Mouse (Mus musculus) bone marrow, adult 2 months (tissue): Measurements from ENCODE around the gene Mtcl1.

ENCODE experiments used
- CTCF ChIP-seq: fragments of 200-500 bp; IDR thresholded peaks from 2 replicates; pipeline ENCODE4 v1.5.1; 2011; ENCODE audit warnings: low read length, control low read depth; ENCODE audit not compliant: control insufficient read depth, insufficient read depth
- POLR2A ChIP-seq: fragments of 200-500 bp; IDR thresholded peaks from 2 replicates; pipeline ENCODE4 v1.6.1; 2011; ENCODE audit warnings: low read depth, mild to moderate bottlenecking, control low read depth, low read length, borderline replicate concordance; ENCODE audit not compliant: control insufficient read depth

DNA sequence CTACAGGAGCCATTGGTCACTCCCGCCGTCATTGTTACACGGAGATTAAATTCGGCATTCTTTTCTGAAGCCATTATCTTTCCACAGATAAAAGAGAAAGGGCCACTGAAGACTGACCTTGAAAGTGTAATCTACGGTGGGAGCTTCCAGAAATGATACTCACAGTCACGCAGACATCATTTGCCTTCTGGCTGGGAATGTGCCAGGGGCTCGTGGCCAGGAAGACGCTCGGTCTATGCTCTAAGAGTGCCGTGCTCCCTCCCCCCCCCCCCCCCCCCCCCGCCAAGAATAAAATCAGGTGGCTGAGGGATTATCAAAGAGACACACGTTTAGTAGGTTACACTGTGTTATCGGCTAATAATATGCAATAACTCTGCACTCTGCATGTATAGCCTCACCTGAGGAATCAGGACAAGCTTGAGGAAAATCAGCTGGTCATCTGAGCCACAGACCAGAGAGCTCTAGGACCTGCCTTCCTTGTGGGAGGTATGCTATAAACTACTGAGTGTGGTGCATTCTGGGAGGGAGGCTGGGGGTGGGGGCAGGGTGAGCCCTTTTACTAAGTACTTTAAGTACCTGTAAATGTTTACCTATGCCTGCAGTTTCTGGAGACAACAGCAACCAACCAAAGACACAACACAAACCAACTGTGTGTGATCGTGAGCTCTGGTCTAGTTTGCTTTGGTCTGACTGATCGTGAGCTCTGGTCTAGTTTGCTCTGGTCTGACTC, 87.1 kb downstream of the Mtcl1 start:
- no peak for TF ChIP-seq POLR2A
- no peak for TF ChIP-seq CTCF
